Mouse (Mus musculus): ENCODE data around the gene Slc35e1. TPM values are rescaled to one million over a fixed set of nuclear protein-coding genes. Genes with fewer than 3 reads are reported as not detected.

Slc35e1 gene
- polyA plus RNA-seq, 1 experiment from 2014 or later: 17.3 TPM

- Histone ChIP-seq H3K4me3 (replicated peaks) (no peak overlapping the region), H3K27ac (no peak overlapping the region), H3K27me3 (replicated peaks) (no peaks in the 10 kb centered on the region), H3K4me1 (replicated peaks) (peaks cover 8% of the 10 kb centered on the region; the same call in 1 of the 2 replicates), H3K36me3 (peaks cover 61% of the 10 kb centered on the region), H3K4me2 (replicated peaks) (no peak overlapping the region), H3K9me3 (no peaks in the 10 kb centered on the region), H3K9ac (no peak overlapping the region)
- ATAC-seq: no peak
- WGBS: 93% methylated on average over 7 of the region's 7 CpGs
These were observed 21.7 kb downstream of the Slc35e1 start for GRCm38 (mm10) chr8:72470684-72471083.

GRCm38 (mm10) chr8:72469984-72470383 lies 22.4 kb downstream of the Slc35e1 start:
- Histone ChIP-seq H3K27me3 (replicated peaks) (no peaks in the 10 kb centered on the region), H3K9me3 (no peaks in the 10 kb centered on the region), H3K27ac (no peak overlapping the region), H3K36me3 (peaks cover 68% of the 10 kb centered on the region), H3K9ac (no peak overlapping the region), H3K4me2 (replicated peaks) (no peak overlapping the region), H3K4me3 (replicated peaks) (no peak overlapping the region), H3K4me1 (replicated peaks) (peaks cover 8% of the 10 kb centered on the region; the same call in 1 of the 2 replicates)
- WGBS: 93% methylated on average over 8 of the region's 8 CpGs
- ATAC-seq: no peak

GRCm38 (mm10) chr8:72469243-72469642 lies 23.2 kb downstream of the Slc35e1 start:
- Histone ChIP-seq H3K9ac (no peak overlapping the region), H3K4me3 (replicated peaks) (no peak overlapping the region), H3K4me2 (replicated peaks) (no peak overlapping the region), H3K36me3 (peaks cover 73% of the 10 kb centered on the region), H3K4me1 (replicated peaks) (peaks cover 8% of the 10 kb centered on the region; the same call in 1 of the 2 replicates), H3K27me3 (replicated peaks) (no peaks in the 10 kb centered on the region), H3K27ac (no peak overlapping the region), H3K9me3 (no peaks in the 10 kb centered on the region)
- WGBS: 92% methylated on average over 2 of the region's 2 CpGs
- no peak for ATAC-seq

- Histone ChIP-seq H3K27me3 (replicated peaks) (no peaks in the 10 kb centered on the region), H3K36me3 (peaks cover 87% of the 10 kb centered on the region), H3K9me3 (no peaks in the 10 kb centered on the region), H3K9ac (no peak overlapping the region), H3K27ac (no peak overlapping the region), H3K4me1 (replicated peaks) (no peaks in the 10 kb centered on the region), H3K4me3 (replicated peaks) (no peak overlapping the region), H3K4me2 (replicated peaks) (no peak overlapping the region)
- no peak for ATAC-seq
- 93% methylated on average over 10 of the region's 10 CpGs for WGBS
These were observed 28.2 kb downstream of the Slc35e1 start for GRCm38 (mm10) chr8:72464211-72464610.

- Histone ChIP-seq H3K4me1 (replicated peaks) (no peaks in the 10 kb centered on the region), H3K36me3 (peaks cover 58% of the 10 kb centered on the region), H3K4me2 (replicated peaks) (no peak overlapping the region), H3K9ac (no peak overlapping the region), H3K4me3 (replicated peaks) (no peak overlapping the region), H3K9me3 (no peaks in the 10 kb centered on the region), H3K27ac (no peak overlapping the region), H3K27me3 (replicated peaks) (no peaks in the 10 kb centered on the region)
- no peak for ATAC-seq
- 91% methylated on average over 4 of the region's 4 CpGs for WGBS
These were observed 32.4 kb downstream of the Slc35e1 start for GRCm38 (mm10) chr8:72459881-72460533.

- 82% methylated on average over 6 of the region's 6 CpGs for WGBS
- H3K27ac ChIP-seq: no peak overlapping the region
- no peak for ATAC-seq
- no peak overlapping the region for H3K4me3 ChIP-seq (replicated peaks)
- peaks cover 52% of the 10 kb centered on the region for H3K36me3 ChIP-seq
- H3K9me3 ChIP-seq: no peaks in the 10 kb centered on the region
- H3K9ac ChIP-seq: no peak overlapping the region
- H3K4me2 ChIP-seq (replicated peaks): no peak overlapping the region
- H3K27me3 ChIP-seq (replicated peaks): no peaks in the 10 kb centered on the region
- H3K4me1 ChIP-seq (replicated peaks): no peaks in the 10 kb centered on the region
These were observed 34.0 kb downstream of the Slc35e1 start for GRCm38 (mm10) chr8:72458457-72458856.

GRCm38 (mm10) chr8:72457806-72458205 lies 34.6 kb downstream of the Slc35e1 start:
- WGBS: 88% methylated on average over 3 of the region's 3 CpGs

GRCm38 (mm10) chr8:72455317-72455716 lies 37.1 kb downstream of the Slc35e1 start:
- H3K9me3 ChIP-seq: no peaks in the 10 kb centered on the region
- WGBS: 86% methylated on average over 4 of the region's 4 CpGs
- H3K4me2 ChIP-seq (replicated peaks): no peak overlapping the region
- H3K27me3 ChIP-seq (replicated peaks): no peaks in the 10 kb centered on the region
- no peak overlapping the region for H3K27ac ChIP-seq
- no peak for ATAC-seq
- H3K36me3 ChIP-seq: peaks cover 26% of the 10 kb centered on the region
- H3K4me1 ChIP-seq (replicated peaks): no peaks in the 10 kb centered on the region
- no peak overlapping the region for H3K9ac ChIP-seq
- H3K4me3 ChIP-seq (replicated peaks): no peak overlapping the region

More at GRCm38 (mm10) chr8:72457806-72458205, 34.6 kb downstream of the Slc35e1 start:
- Histone ChIP-seq H3K4me2 (replicated peaks) (no peak overlapping the region), H3K9ac (no peak overlapping the region), H3K36me3 (peaks cover 46% of the 10 kb centered on the region), H3K4me1 (replicated peaks) (no peaks in the 10 kb centered on the region), H3K27me3 (replicated peaks) (no peaks in the 10 kb centered on the region), H3K9me3 (no peaks in the 10 kb centered on the region), H3K4me3 (replicated peaks) (no peak overlapping the region), H3K27ac (no peak overlapping the region)
- ATAC-seq: no peak

- H3K27me3 ChIP-seq (replicated peaks): no peaks in the 10 kb centered on the region
- peaks cover 29% of the 10 kb centered on the region; the same call in 1 of the 2 replicates for H3K36me3 ChIP-seq
- no peak overlapping the region for H3K27ac ChIP-seq
- no peaks in the 10 kb centered on the region for H3K4me1 ChIP-seq (replicated peaks)
- ATAC-seq: no peak
- 94% methylated on average over 2 of the region's 2 CpGs for WGBS
- H3K4me3 ChIP-seq (replicated peaks): no peak overlapping the region
- H3K9ac ChIP-seq: no peak overlapping the region
- H3K4me2 ChIP-seq (replicated peaks): no peak overlapping the region
- H3K9me3 ChIP-seq: no peaks in the 10 kb centered on the region
These were observed 38.5 kb downstream of the Slc35e1 start for GRCm38 (mm10) chr8:72453904-72454303.

GRCm38 (mm10) chr8:72451516-72451915 lies 40.9 kb downstream of the Slc35e1 start:
- 61% methylated on average over 8 of the region's 8 CpGs for WGBS
- Histone ChIP-seq H3K4me3 (replicated peaks) (no peak overlapping the region), H3K36me3 (peaks cover 24% of the 10 kb centered on the region; the same call in 1 of the 2 replicates), H3K27me3 (replicated peaks) (no peaks in the 10 kb centered on the region), H3K9ac (no peak overlapping the region), H3K9me3 (no peaks in the 10 kb centered on the region), H3K27ac (no peak overlapping the region), H3K4me2 (replicated peaks) (no peak overlapping the region), H3K4me1 (replicated peaks) (no peaks in the 10 kb centered on the region)
- ATAC-seq: 0 out of 2 replicates have a peak, but pooled peaks have one; percentile 28

GRCm38 (mm10) chr8:72445071-72445470 lies 47.3 kb downstream of the Slc35e1 start:
- Histone ChIP-seq H3K27me3 (replicated peaks) (no peaks in the 10 kb centered on the region), H3K4me3 (replicated peaks) (no peak overlapping the region), H3K36me3 (peaks cover 8% of the 10 kb centered on the region; the same call in 1 of the 2 replicates), H3K4me2 (replicated peaks) (no peak overlapping the region), H3K9ac (no peak overlapping the region), H3K4me1 (replicated peaks) (0 out of 2 replicates have a peak, but pooled peaks cover 3% of the 10 kb centered on the region), H3K27ac (no peak overlapping the region), H3K9me3 (no peaks in the 10 kb centered on the region)
- 92% methylated on average over 6 of the region's 6 CpGs for WGBS
- no peak for ATAC-seq

- H3K27ac ChIP-seq: 0 out of 2 replicates have a peak overlapping the region, but pooled peaks have one; percentile 36
- ATAC-seq: peak; percentile 67
- no peaks in the 10 kb centered on the region for H3K36me3 ChIP-seq
- 33% methylated on average over 6 of the region's 6 CpGs for WGBS
- H3K4me1 ChIP-seq (replicated peaks): 0 out of 2 replicates have a peak, but pooled peaks cover 3% of the 10 kb centered on the region
- peak overlapping the region; percentile 45 for H3K4me3 ChIP-seq (replicated peaks)
- H3K9me3 ChIP-seq: no peaks in the 10 kb centered on the region
- H3K4me2 ChIP-seq (replicated peaks): peak overlapping the region; percentile 80
- peak overlapping the region; percentile 73 for H3K9ac ChIP-seq
- H3K27me3 ChIP-seq (replicated peaks): no peaks in the 10 kb centered on the region
These were observed 48.4 kb downstream of the Slc35e1 start for GRCm38 (mm10) chr8:72443994-72444350.

Measured in intestine, embryonic 15.5 days (tissue).